Mouse (Mus musculus) stomach, postnatal 0 days (tissue): ENCODE results near the gene Gm49355. TPM values are rescaled to one million over a fixed set of nuclear protein-coding genes. Genes with fewer than 3 reads are reported as not detected.

Experiments used
- ATAC-seq: fragments of 200-750 bp; cut with Nextera tagmentation; 2 replicates; pipeline ENCODE4 v1.8.0; 2017; ENCODE audit not compliant: low FRiP score, low TSS enrichment
- DNase-seq: peaks from one replicate; pipeline ENCODE4 v3.0.0-alpha.2; 2016; ENCODE audit warnings: low spot score
- H3K27ac ChIP-seq: fragments of 300-500 bp; sonication (generic); replicated peaks from 2 replicates; pipeline ENCODE4 v1.5.1; 2014; ENCODE audit warnings: mild to moderate bottlenecking, control low read depth
- H3K27me3 ChIP-seq: fragments of 300-500 bp; sonication (generic); 2 replicates; pipeline ENCODE4 v1.6.1; 2014; ENCODE audit warnings: low read length; ENCODE audit not compliant: control insufficient read depth, insufficient read depth
- H3K36me3 ChIP-seq: fragments of 300-500 bp; sonication (generic); 2 replicates; pipeline ENCODE4 v1.6.1; 2014; ENCODE audit warnings: low read length, mixed read lengths; ENCODE audit not compliant: control insufficient read depth, insufficient read depth
- H3K4me1 ChIP-seq: fragments of 300-500 bp; sonication (generic); replicated peaks from 2 replicates; pipeline ENCODE4 v1.6.1; 2014; ENCODE audit warnings: antibody characterized with exemption; ENCODE audit not compliant: control insufficient read depth, insufficient read depth
- H3K4me2 ChIP-seq: fragments of 300-500 bp; sonication (generic); replicated peaks from 2 replicates; pipeline ENCODE4 v1.6.1; 2014; ENCODE audit warnings: low read depth, mild to moderate bottlenecking, control low read depth, moderate library complexity
- H3K4me3 ChIP-seq: fragments of 300-500 bp; sonication (generic); 2 replicates; pipeline ENCODE4 v1.5.1; 2014; ENCODE audit warnings: low read depth, low read length, control low read depth
- H3K9ac ChIP-seq: fragments of 300-500 bp; sonication (generic); 2 replicates; pipeline ENCODE4 v1.6.1; 2014; ENCODE audit warnings: mild to moderate bottlenecking, low read length, control low read depth, mixed read lengths
- H3K9me3 ChIP-seq: fragments of 300-500 bp; sonication (generic); 2 replicates; pipeline ENCODE4 v1.6.1; 2016; ENCODE audit warnings: low read length; ENCODE audit not compliant: control insufficient read depth
- CTCF ChIP-seq: IDR thresholded peaks from 2 replicates; pipeline ENCODE4 v1.5.1; 2016; ENCODE audit warnings: antibody characterized with exemption, low read depth, mild to moderate bottlenecking, moderate library complexity
- EP300 ChIP-seq: optimal IDR thresholded peaks from 2 replicates; pipeline ENCODE3; 2016; ENCODE audit warnings: antibody characterized with exemption
- WGBS: fragments of 180-500 bp; shearing (Covaris S2); extraction: QIAGEN DNeasy Blood & Tissue Kit; methylation state at CpG from one replicate; pipeline ENCODE4 v1.1.7; 2014; 5-methylcytosine and 5-hydroxymethylcytosine counted together
- polyA plus RNA-seq: library from polyadenylated mRNA; unstranded; fragments of >200 nt; fragmentation: Nextera tagmentation; extraction: Ambion mirVana; gene quantifications from 2 replicates; pipeline ENCODE4 v1.2.1, GENCODE M21; 2015

The Gm49355 gene
- polyA plus RNA-seq, 1 experiment from 2014 or later: 0.16 TPM

- no peak for TF ChIP-seq CTCF
- TF ChIP-seq EP300: no peak
- Histone ChIP-seq H3K9ac (no peak overlapping the region), H3K9me3 (no peaks in the 10 kb centered on the region), H3K27ac (no peak overlapping the region), H3K27me3 (no peaks in the 10 kb centered on the region), H3K36me3 (0 out of 2 replicates have a peak, but pooled peaks cover 2% of the 10 kb centered on the region), H3K4me2 (no peak overlapping the region), H3K4me3 (no peak overlapping the region), H3K4me1 (no peaks in the 10 kb centered on the region)
- ATAC-seq (no peak), DNase-seq (no peak)
These were observed 15.4 kb downstream of the Gm49355 start for GRCm38 (mm10) chr14:12299171-12299570.

GRCm38 (mm10) chr14:12299654-12300053 lies 15.9 kb downstream of the Gm49355 start:
- H3K4me2 ChIP-seq: no peak overlapping the region
- 82% methylated on average over 6 of the region's 6 CpGs for WGBS
- TF ChIP-seq EP300: no peak
- TF ChIP-seq CTCF: no peak
- no peak for DNase-seq
- H3K9ac ChIP-seq: no peak overlapping the region
- no peaks in the 10 kb centered on the region for H3K27me3 ChIP-seq
- H3K4me1 ChIP-seq: no peaks in the 10 kb centered on the region
- H3K27ac ChIP-seq: no peak overlapping the region
- no peaks in the 10 kb centered on the region for H3K9me3 ChIP-seq
- 0 out of 2 replicates have a peak, but pooled peaks cover 2% of the 10 kb centered on the region for H3K36me3 ChIP-seq
- ATAC-seq: no peak
- H3K4me3 ChIP-seq: no peak overlapping the region

- no peak overlapping the region for H3K27ac ChIP-seq
- H3K9me3 ChIP-seq: no peaks in the 10 kb centered on the region
- ATAC-seq: no peak
- no peak for TF ChIP-seq EP300
- no peak for TF ChIP-seq CTCF
- 0 out of 2 replicates have a peak, but pooled peaks cover 2% of the 10 kb centered on the region for H3K36me3 ChIP-seq
- DNase-seq: no peak
- no peaks in the 10 kb centered on the region for H3K27me3 ChIP-seq
- no peak overlapping the region for H3K4me3 ChIP-seq
- 87% methylated on average over 4 of the region's 4 CpGs for WGBS
- no peak overlapping the region for H3K4me2 ChIP-seq
- H3K4me1 ChIP-seq: no peaks in the 10 kb centered on the region
- no peak overlapping the region for H3K9ac ChIP-seq
These were observed 16.5 kb downstream of the Gm49355 start for GRCm38 (mm10) chr14:12300275-12300674.

- ATAC-seq (no peak), DNase-seq (no peak)
- H3K36me3 ChIP-seq: 0 out of 2 replicates have a peak, but pooled peaks cover 2% of the 10 kb centered on the region
- no peaks in the 10 kb centered on the region for H3K4me1 ChIP-seq
- no peak overlapping the region for H3K27ac ChIP-seq
- TF ChIP-seq EP300: no peak
- TF ChIP-seq CTCF: peak; percentile 60
- no peak overlapping the region for H3K4me3 ChIP-seq
- no peak overlapping the region for H3K9ac ChIP-seq
- no peaks in the 10 kb centered on the region for H3K9me3 ChIP-seq
- no peaks in the 10 kb centered on the region for H3K27me3 ChIP-seq
- 71% methylated on average over 3 of the region's 3 CpGs for WGBS
- no peak overlapping the region for H3K4me2 ChIP-seq
These were observed 16.9 kb downstream of the Gm49355 start for GRCm38 (mm10) chr14:12300677-12301076.

- Histone ChIP-seq H3K9ac (no peak overlapping the region), H3K4me1 (no peaks in the 10 kb centered on the region), H3K9me3 (no peaks in the 10 kb centered on the region), H3K27ac (no peak overlapping the region), H3K4me2 (no peak overlapping the region), H3K4me3 (no peak overlapping the region), H3K27me3 (no peaks in the 10 kb centered on the region), H3K36me3 (no peaks in the 10 kb centered on the region)
- WGBS: 41% methylated on average over 2 of the region's 2 CpGs
- DNase-seq: no peak
- TF ChIP-seq EP300 (no peak), CTCF (no peak)
- ATAC-seq: no peak
These were observed 19.3 kb downstream of the Gm49355 start for GRCm38 (mm10) chr14:12303106-12303505.

GRCm38 (mm10) chr14:12333622-12334021 lies 49.8 kb downstream of the Gm49355 start:
- TF ChIP-seq EP300 (no peak), CTCF (peak; percentile 34)
- H3K36me3 ChIP-seq: no peaks in the 10 kb centered on the region
- H3K9ac ChIP-seq: no peak overlapping the region
- no peak overlapping the region for H3K4me3 ChIP-seq
- H3K27me3 ChIP-seq: peaks cover 6% of the 10 kb centered on the region; the same call in 1 of the 2 replicates
- WGBS: 66% methylated on average over 7 of the region's 7 CpGs
- no peaks in the 10 kb centered on the region for H3K9me3 ChIP-seq
- no peak overlapping the region for H3K27ac ChIP-seq
- no peak for ATAC-seq
- no peaks in the 10 kb centered on the region for H3K4me1 ChIP-seq
- no peak for DNase-seq
- H3K4me2 ChIP-seq: no peak overlapping the region
